Comparison of ENCODE assay signal across 8 mouse cellular contexts in genomic region chr3:88409741-88410644, GRCm38 (mm10). TPM values are rescaled to one million over a fixed set of nuclear protein-coding genes. Genes with fewer than 3 reads are reported as not detected.
A peak's percentile ranks its signal among the peaks of the same experiment; 100 is the strongest.
DNase-seq lines count a peak whose midpoint lies in the region; ATAC-seq and TF ChIP-seq lines count a peak whose summit lies in the region.

Gene Pmf1 (minus strand): TSS chr3:88410331.

- DNase-seq in A20 (ENCODE audit: low read depth, low spot score) = peak; percentile 99
- peak; percentile 95 to 96 for DNase-seq in heart, adult 9 months (ENCODE audit: low spot score in 2 of 2)
- peak; percentile 82 to 90 for DNase-seq in monocyte, adult 2 months (ENCODE audit: low read depth in 1 of 2, low spot score in 2 of 2)
- peak; percentile 93 to 94 for DNase-seq in spleen, postnatal 36 days (ENCODE audit: low spot score in 2 of 2)

- peaks cover 22% of the 10 kb centered on the region for H3K36me3 ChIP-seq in kidney, embryonic 14.5 days (ENCODE audit: control insufficient read depth, insufficient read depth, low read length)
- peaks cover 39% of the 10 kb centered on the region for H3K36me3 ChIP-seq in limb, embryonic 15.5 days

- H3K27ac ChIP-seq in bone marrow macrophage, adult 2 months (ENCODE audit: insufficient read depth, low read depth, low read length) = peak within 1 kb of the TSS; percentile 91
- H3K27ac ChIP-seq in embryonic fibroblast, embryonic 13.5 days (ENCODE audit: insufficient read depth, low read length) = peak within 1 kb of the TSS; percentile 87
- H3K27ac ChIP-seq in kidney, embryonic 14.5 days (ENCODE audit: low read depth, low read length) = peak within 1 kb of the TSS; percentile 86
- peak within 1 kb of the TSS; percentile 93 for H3K27ac ChIP-seq in limb, embryonic 15.5 days

- peak within 1 kb of the TSS; percentile 82 for H3K9ac ChIP-seq in kidney, embryonic 14.5 days (ENCODE audit: low read depth, low read length)
- H3K9ac ChIP-seq in limb, embryonic 15.5 days = peak within 1 kb of the TSS; percentile 90

- no peaks in the 10 kb centered on the region for H3K9me3 ChIP-seq in kidney, embryonic 14.5 days (ENCODE audit: control insufficient read depth, low read length)
- H3K9me3 ChIP-seq in limb, embryonic 15.5 days = no peaks in the 10 kb centered on the region

- peak within 1 kb of the TSS; percentile 53 for H3K4me2 ChIP-seq in kidney, embryonic 14.5 days (replicated peaks; ENCODE audit: low read depth, low read length)
- H3K4me2 ChIP-seq in limb, embryonic 15.5 days = peak within 1 kb of the TSS; percentile 78

- ATAC-seq in kidney, embryonic 14.5 days (ENCODE audit: low FRiP score, low TSS enrichment) = peak; percentile 94
- peak; percentile 89 for ATAC-seq in limb, embryonic 15.5 days (ENCODE audit: insufficient number of reproducible peaks, low FRiP score, low TSS enrichment, low read depth)

- WGBS in kidney, embryonic 14.5 days = under 1% methylated on average over 54 of the region's 54 CpGs
- WGBS in limb, embryonic 15.5 days = 1% methylated on average over 54 of the region's 54 CpGs

- peaks cover 20% of the 10 kb centered on the region for H3K4me1 ChIP-seq in bone marrow macrophage, adult 2 months (ENCODE audit: control insufficient read depth, insufficient read depth, low read length)
- peaks cover 16% of the 10 kb centered on the region; the same call in 1 of the 2 replicates for H3K4me1 ChIP-seq in embryonic fibroblast, embryonic 13.5 days (ENCODE audit: control insufficient read depth, insufficient read depth, low read length)
- H3K4me1 ChIP-seq in kidney, embryonic 14.5 days (ENCODE audit: control insufficient read depth, insufficient read depth, low read length) = peaks cover 18% of the 10 kb centered on the region; the same call in 1 of the 2 replicates
- H3K4me1 ChIP-seq in limb, embryonic 15.5 days = peaks cover 38% of the 10 kb centered on the region

- peak within 1 kb of the TSS; percentile 79 for H3K4me3 ChIP-seq in bone marrow macrophage, adult 2 months (ENCODE audit: insufficient read depth, low read length)
- H3K4me3 ChIP-seq in embryonic fibroblast, embryonic 13.5 days (ENCODE audit: insufficient read depth, low read length) = peak within 1 kb of the TSS; percentile 59
- peak within 1 kb of the TSS; percentile 56 for H3K4me3 ChIP-seq in kidney, embryonic 14.5 days (ENCODE audit: low read length)
- peak within 1 kb of the TSS; percentile 68 for H3K4me3 ChIP-seq in limb, embryonic 15.5 days

- no peak for TF ChIP-seq POLR2A in bone marrow macrophage, adult 2 months (IDR thresholded peaks at IDR 0.05; ENCODE audit: borderline replicate concordance, low read depth, low read length)
- peak; percentile 95 for TF ChIP-seq POLR2A in embryonic fibroblast, embryonic 13.5 days (IDR thresholded peaks at IDR 0.05; ENCODE audit: low read depth, low read length)

- TF ChIP-seq CTCF in bone marrow macrophage, adult 2 months (IDR thresholded peaks at IDR 0.05; ENCODE audit: low read depth, low read length) = no peak
- TF ChIP-seq CTCF in embryonic fibroblast, embryonic 13.5 days (IDR thresholded peaks at IDR 0.05; ENCODE audit: borderline replicate concordance, insufficient read depth, low read length) = no peak

- no peaks in the 10 kb centered on the region for H3K27me3 ChIP-seq in kidney, embryonic 14.5 days (ENCODE audit: control insufficient read depth, insufficient read depth, low read length)
- no peaks in the 10 kb centered on the region for H3K27me3 ChIP-seq in limb, embryonic 15.5 days

RNA-seq across cellular contexts. Expression of gene Pmf1, which starts in this region (rescaled TPM):
- polyA plus RNA-seq in bone marrow macrophage, adult 2 months (2012; ENCODE audit: insufficient read depth, insufficient read length, missing spikeins) = 55.0 and 59.7 TPM in 2 replicates
- polyA plus RNA-seq in embryonic fibroblast, embryonic 13.5 days (2011; ENCODE audit: insufficient read length, low read depth, missing spikeins) = 24.4 and 29.9 TPM in 2 replicates
- 169 and 181 TPM in 2 replicates for polyA plus RNA-seq in kidney, embryonic 14.5 days (2014; fragmentation: Nextera tagmentation; extraction: Ambion mirVana)
- polyA plus RNA-seq in limb, embryonic 15.5 days (2015; fragmentation: Nextera tagmentation; extraction: Ambion mirVana) = 94.9 and 106 TPM in 2 replicates

Comparison
In these comparisons a context has a peak if more than half of its experiments do, and no peak if none do; other contexts are left out.
1. Peak in every context shown above with its lines: DNase-seq, ATAC-seq, H3K4me3 ChIP-seq and H3K27ac ChIP-seq.